ENCODE assay signal across 14 mouse cellular contexts in the genomic region with DNA sequence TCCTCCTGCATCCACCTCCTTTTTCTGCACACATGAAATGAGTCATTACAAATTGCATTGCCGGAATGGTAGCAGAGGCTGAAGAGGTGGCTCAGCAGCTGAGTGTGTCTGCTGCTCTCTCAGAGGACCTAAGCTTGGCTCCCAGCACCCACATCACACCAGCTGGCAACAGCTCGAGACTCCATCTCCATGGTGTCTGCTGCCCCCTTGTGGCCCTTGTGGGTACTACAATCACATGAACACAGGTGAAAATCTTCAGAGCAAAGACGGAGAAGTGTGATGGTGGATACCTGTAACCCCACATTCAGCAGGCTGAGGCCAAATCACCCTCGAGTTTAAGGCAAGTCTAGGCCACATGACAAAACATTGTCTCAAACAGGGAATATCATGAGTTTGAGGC. TPM values are rescaled to one million over a fixed set of nuclear protein-coding genes. Genes with fewer than 3 reads are reported as not detected.
DNase-seq lines count a peak whose midpoint lies in the region; TF ChIP-seq lines count a peak whose summit lies in the region.
"Had no signal": no experiment of that assay in that cellular context is flagged by ENCODE, and none has a peak within 500 bp of the region (broad histone marks: within the 10 kb centered on the region; RNA-seq: fewer than 3 reads in every experiment).

No protein-coding gene starts in this region.

- 0 out of 2 replicates have a peak, but pooled peaks have one; percentile 17 for TF ChIP-seq CTCF in lung, adult 2 months (IDR thresholded peaks at IDR 0.05; ENCODE audit: insufficient read depth, low read length)
- TF ChIP-seq CTCF in MEL (IDR thresholded peaks at IDR 0.05 in 2 of 3, conservative IDR thresholded peaks at IDR 0.05 in 1 of 3; ENCODE audit: control insufficient read depth in 1 of 3, insufficient read depth in 1 of 3, low read depth in 2 of 3, low read length in 3 of 3, poor library complexity in 1 of 3, severe bottlenecking in 1 of 3) = peak; percentile 74 to 89 (median 84)

- H3K4me3 ChIP-seq in lung, adult 2 months (replicated peaks; ENCODE audit: extremely low read depth, low read depth, low read length) = no peak overlapping the region
- no peak overlapping the region for H3K4me3 ChIP-seq in MEL (ENCODE audit: control insufficient read depth in 1 of 2, insufficient read depth in 1 of 2, low read depth in 2 of 2, low read length in 2 of 2)
- H3K4me3 ChIP-seq: forebrain, embryonic 15.5 days; hindbrain, embryonic 12.5 days had no signal

- no peak overlapping the region for H3K27ac ChIP-seq in MEL (ENCODE audit: control insufficient read depth, low read depth, low read length)
- H3K27ac ChIP-seq: forebrain, embryonic 15.5 days; hindbrain, embryonic 12.5 days had no signal

- peak; percentile 25 to 38 for DNase-seq in cerebellum, postnatal 10 days
- no peak for DNase-seq in cerebellum, adult 11 months
- no peak for DNase-seq in lung, adult 2 months
- no peak for DNase-seq in lung, postnatal 25 days (ENCODE audit: low spot score)
- DNase-seq in MEL (ENCODE audit: low read depth, low spot score) = peak; percentile 55
- DNase-seq in naive thymus-derived CD4-positive, alpha-beta T cell, adult 2 months (ENCODE audit: low read depth) = peak; percentile 64
- no peak for DNase-seq in gastrocnemius, postnatal 25 days
- DNase-seq in left cerebral cortex, adult 11 months (ENCODE audit: low spot score) = no peak
- DNase-seq: embryo, embryonic 11 days had no signal

- 47% methylated on average over 4 of the region's 4 CpGs for WGBS in lung, adult 2 months

- TF ChIP-seq RAD21 in MEL (IDR thresholded peaks at IDR 0.05; ENCODE audit: low read depth, low read length) = peak; percentile 67

- no peaks in the 10 kb centered on the region for H3K9me3 ChIP-seq in MEL (replicated peaks; ENCODE audit: insufficient read depth, low read length)
- H3K9me3 ChIP-seq: forebrain, embryonic 15.5 days had no signal

- TF ChIP-seq POLR2A in lung, adult 2 months (IDR thresholded peaks at IDR 0.05; ENCODE audit: borderline replicate concordance, extremely low read depth, low read depth, low read length) = no peak
- TF ChIP-seq POLR2A in MEL (IDR thresholded peaks at IDR 0.05; ENCODE audit: control insufficient read depth in 1 of 2, insufficient read depth in 1 of 2, low read depth in 1 of 2, low read length in 2 of 2, poor library complexity in 1 of 2) = no peak

- no peak for TF ChIP-seq EP300 in MEL (IDR thresholded peaks at IDR 0.05; ENCODE audit: low read depth in 1 of 2, low read length in 2 of 2)

- H3K4me1 ChIP-seq in lung, adult 2 months (ENCODE audit: control insufficient read depth, insufficient read depth, low read length) = no peaks in the 10 kb centered on the region
- peaks cover 0 to 6% of the 10 kb centered on the region in 2 experiments; a peak in 1 of 4 replicates for H3K4me1 ChIP-seq in MEL (ENCODE audit: control insufficient read depth in 1 of 2, insufficient read depth in 2 of 2, low read length in 2 of 2)
- H3K4me1 ChIP-seq: forebrain, embryonic 15.5 days; hindbrain, embryonic 12.5 days had no signal

- no peaks in the 10 kb centered on the region; a peak in 1 of 4 replicates for H3K27me3 ChIP-seq in MEL (ENCODE audit: control insufficient read depth in 1 of 2, insufficient read depth in 2 of 2, low read length in 2 of 2)
- H3K27me3 ChIP-seq: forebrain, embryonic 15.5 days had no signal

- no peak overlapping the region for H3K9ac ChIP-seq in MEL (ENCODE audit: control insufficient read depth, low read depth, low read length, poor library complexity, severe bottlenecking)
- H3K9ac ChIP-seq: forebrain, embryonic 15.5 days; hindbrain, embryonic 12.5 days had no signal

- no peaks in the 10 kb centered on the region for H3K79me2 ChIP-seq in MEL (ENCODE audit: control insufficient read depth, insufficient read depth, low read length, poor library complexity)

- H3K36me3 ChIP-seq in MEL (ENCODE audit: control insufficient read depth in 1 of 2, insufficient read depth in 2 of 2, low read length in 2 of 2) = no peaks in the 10 kb centered on the region
- H3K36me3 ChIP-seq: forebrain, embryonic 15.5 days; hindbrain, embryonic 12.5 days had no signal

TF ChIP-seq in MEL, 35 proteins besides CTCF, POLR2A, EP300 and RAD21:
- TF ChIP-seq ZKSCAN1 (IDR thresholded peaks at IDR 0.05; ENCODE audit: low read depth, low read length) (no peak), ELF1 (IDR thresholded peaks at IDR 0.05; ENCODE audit: low read depth, low read length) (no peak), USF1 (IDR thresholded peaks at IDR 0.05; ENCODE audit: low read depth, low read length) (no peak), MYB (IDR thresholded peaks at IDR 0.05; ENCODE audit: low read depth, low read length) (no peak), SMC3 (IDR thresholded peaks at IDR 0.05; ENCODE audit: low read depth, low read length) (peak; percentile 61), MAX (IDR thresholded peaks at IDR 0.05; ENCODE audit: low read length) (no peak), MXI1 (IDR thresholded peaks at IDR 0.05; ENCODE audit: low read depth, low read length) (no peak), ZC3H11A (IDR thresholded peaks at IDR 0.05; ENCODE audit: low read depth, low read length) (peak; percentile 45; the same call in 1 of the 2 replicates)

RNA-seq across cellular contexts. Expression of a gene that starts 8.9 kb away (rescaled TPM):
- polyA plus RNA-seq in lung, adult 2 months (2012; rRNA removed) = 32.1 TPM in 1 of 2 replicates, not detected in the other
- total RNA-seq in MEL (2012; rRNA removed) = not detected in 2 replicates
- polyA plus RNA-seq in MEL (2012; ENCODE audit: insufficient read depth in 1 of 2, insufficient read length in 2 of 2, low read depth in 1 of 2, low replicate concordance in 2 of 2, missing spikeins in 1 of 2) = not detected
- total RNA-seq in gastrocnemius, postnatal 25 days (2021) = not detected
- total RNA-seq: heart, adult 8-10 months had no signal
- polyA plus RNA-seq: forebrain, embryonic 15.5 days; hindbrain, embryonic 12.5 days; limb, embryonic 11.5 days; neural tube, embryonic 11.5 days had no signal

RNA-seq across cellular contexts. Expression of a gene that starts 12.2 kb away (rescaled TPM):
- polyA plus RNA-seq in lung, adult 2 months (2012; rRNA removed) = 9.0 and 11.3 TPM in 2 replicates
- 175 and 256 TPM in 2 replicates for total RNA-seq in MEL (2012; rRNA removed)
- polyA plus RNA-seq in MEL (2012; ENCODE audit: insufficient read depth in 1 of 2, insufficient read length in 2 of 2, low read depth in 1 of 2, low replicate concordance in 2 of 2, missing spikeins in 1 of 2) = 100 to 1,000 TPM in 1 of 2 experiments, not detected in 1; 188 TPM
- under 1 TPM; 0.13 to 0.70 TPM for total RNA-seq in gastrocnemius, postnatal 25 days (2021)

RNA-seq across cellular contexts. Expression of a gene that starts 24.2 kb away (rescaled TPM):
- 0.58 and 2.0 TPM in 2 replicates for polyA plus RNA-seq in lung, adult 2 months (2012; rRNA removed)
- not detected in 2 replicates for total RNA-seq in MEL (2012; rRNA removed)
- polyA plus RNA-seq in MEL (2012; ENCODE audit: insufficient read depth in 1 of 2, insufficient read length in 2 of 2, low read depth in 1 of 2, low replicate concordance in 2 of 2, missing spikeins in 1 of 2) = not detected
- not detected for total RNA-seq in gastrocnemius, postnatal 25 days (2021)
- polyA plus RNA-seq: forebrain, embryonic 15.5 days; hindbrain, embryonic 12.5 days; limb, embryonic 11.5 days; neural tube, embryonic 11.5 days had no signal

RNA-seq across cellular contexts. Expression of a gene that starts 41.4 kb away (rescaled TPM):
- 3.9 and 9.0 TPM in 2 replicates for polyA plus RNA-seq in lung, adult 2 months (2012; rRNA removed)
- total RNA-seq in MEL (2012; rRNA removed) = 5.9 and 6.9 TPM in 2 replicates
- 1 to 10 TPM in 1 of 2 experiments, not detected in 1; 5.9 TPM for polyA plus RNA-seq in MEL (2012; ENCODE audit: insufficient read depth in 1 of 2, insufficient read length in 2 of 2, low read depth in 1 of 2, low replicate concordance in 2 of 2, missing spikeins in 1 of 2)
- total RNA-seq in gastrocnemius, postnatal 25 days (2021) = 1 to 10 TPM; 1.3 to 1.8 TPM

RNA-seq across cellular contexts. Expression of a gene that starts 41.5 kb away (rescaled TPM):
- 35.8 and 58.4 TPM in 2 replicates for polyA plus RNA-seq in lung, adult 2 months (2012; rRNA removed)
- 47.5 and 54.6 TPM in 2 replicates for total RNA-seq in MEL (2012; rRNA removed)
- polyA plus RNA-seq in MEL (2012; ENCODE audit: insufficient read depth in 1 of 2, insufficient read length in 2 of 2, low read depth in 1 of 2, low replicate concordance in 2 of 2, missing spikeins in 1 of 2) = 10 to 100 TPM in 1 of 2 experiments, not detected in 1; 95.3 TPM
- total RNA-seq in gastrocnemius, postnatal 25 days (2021) = 10 to 100 TPM in 1 of 2 experiments, 1 to 10 TPM in 1; 8.2 to 11.0 TPM

Comparison
In these comparisons a context has a peak if more than half of its experiments do, and no peak if none do; other contexts are left out.
1. DNase-seq: peak in cerebellum, postnatal 10 days (2 of 2), MEL (single experiment) and naive thymus-derived CD4-positive, alpha-beta T cell, adult 2 months (single experiment); none in cerebellum, adult 11 months (single experiment), lung, adult 2 months (single experiment), lung, postnatal 25 days (single experiment), gastrocnemius, postnatal 25 days (single experiment) and left cerebral cortex, adult 11 months (single experiment).
2. RNA of a gene that starts 12.2 kb away (total RNA-seq): 175 to 256 TPM in MEL; 0.13 to 0.70 TPM in gastrocnemius, postnatal 25 days; every median in the first group is over 100 times any median in the second.